Mouse (Mus musculus) gonadal fat pad, adult 2 months (tissue): ENCODE data around the gene Slc7a7. TPM values are rescaled to one million over a fixed set of nuclear protein-coding genes. Genes with fewer than 3 reads are reported as not detected.

Experiments used
- DNase-seq: peaks from one replicate; pipeline ENCODE4 v3.0.0-alpha.2; 2012; ENCODE audit warnings: low read depth
- polyA plus RNA-seq: library from polyadenylated mRNA; depleted of rRNA; stranded (reverse); fragments of >200 nt; gene quantifications from 2 replicates; pipeline ENCODE4 v1.2.3, GENCODE M21; 2012; rRNA removed

The Slc7a7 gene
- polyA plus RNA-seq, 1 experiment = 10.0 TPM

GRCm38 (mm10) chr14:54328548-54328947, 89.0 kb downstream of the Slc7a7 start:
- no peak for DNase-seq

- DNase-seq = no peak
Measured at GRCm38 (mm10) chr14:54324486-54324885, 93.1 kb downstream of the Slc7a7 start.

GRCm38 (mm10) chr14:54321556-54322376, 95.8 kb downstream of the Slc7a7 start:
- DNase-seq = no peak

Other genes starting within 250 kb of the Slc7a7 start
- gene Dad1, start 163.7 kb downstream of the Slc7a7 start, polyA plus RNA-seq = 776 and 830 TPM in 2 replicates
- 76.1 and 84.6 TPM in 2 replicates for gene Abhd4, start 163.6 kb downstream of the Slc7a7 start, polyA plus RNA-seq
- gene Olfr49, start 132.8 kb downstream of the Slc7a7 start, polyA plus RNA-seq = not detected in 2 replicates
- gene Oxa1l, start 56.9 kb downstream of the Slc7a7 start, polyA plus RNA-seq = 115 and 121 TPM in 2 replicates
- 219 and 296 TPM in 2 replicates for gene Mrpl52, start 9.1 kb upstream of the Slc7a7 start, polyA plus RNA-seq
- gene Mmp14, start 13.8 kb upstream of the Slc7a7 start, polyA plus RNA-seq = 80.8 and 143 TPM in 2 replicates
- 125 and 172 TPM in 2 replicates for gene Lrp10, start 46.4 kb upstream of the Slc7a7 start, polyA plus RNA-seq
- gene Rem2, start 58.3 kb upstream of the Slc7a7 start, polyA plus RNA-seq = 0.59 and 0.75 TPM in 2 replicates
- 34.3 and 41.9 TPM in 2 replicates for gene Prmt5, start 99.7 kb upstream of the Slc7a7 start, polyA plus RNA-seq
- gene Haus4, start 136.8 kb upstream of the Slc7a7 start, polyA plus RNA-seq = 49.0 and 57.0 TPM in 2 replicates
- gene Ajuba, start 159.8 kb upstream of the Slc7a7 start, polyA plus RNA-seq = 31.5 and 32.2 TPM in 2 replicates
- gene 4931414P19Rik, start 188.2 kb upstream of the Slc7a7 start, polyA plus RNA-seq = 10.9 and 14.6 TPM in 2 replicates
- 214 and 260 TPM in 2 replicates for gene Psmb5, start 200.2 kb upstream of the Slc7a7 start, polyA plus RNA-seq
- not detected in 2 replicates for gene Psmb11, start 203.7 kb upstream of the Slc7a7 start, polyA plus RNA-seq
- gene Gm17606, start 223.2 kb upstream of the Slc7a7 start, polyA plus RNA-seq = not detected in 2 replicates
- 3.8 and 5.4 TPM in 2 replicates for gene Cdh24, start 223.6 kb upstream of the Slc7a7 start, polyA plus RNA-seq